9 mouse cellular contexts compared by ENCODE assay signal in genomic region chr10:79580811-79581210, GRCm38 (mm10). TPM values are rescaled to one million over a fixed set of nuclear protein-coding genes. Genes with fewer than 3 reads are reported as not detected.
DNase-seq lines count a peak whose midpoint lies in the region; ATAC-seq and TF ChIP-seq lines count a peak whose summit lies in the region.
"Had no signal": no experiment of that assay in that cellular context is flagged by ENCODE, and none has a peak within 500 bp of the region (broad histone marks: within the 10 kb centered on the region; RNA-seq: fewer than 3 reads in every experiment).

No protein-coding gene starts in this region.

- 45% methylated on average over 6 of the region's 6 CpGs for WGBS in heart, embryonic 11.5 days (ENCODE audit: insufficient replicate concordance)

- H3K27ac ChIP-seq in heart, embryonic 11.5 days (ENCODE audit: low read depth, low read length) = no peak overlapping the region

- no peak overlapping the region for H3K9ac ChIP-seq in heart, embryonic 11.5 days (ENCODE audit: low read depth, low read length)

- no peaks in the 10 kb centered on the region for H3K36me3 ChIP-seq in heart, embryonic 11.5 days (ENCODE audit: control insufficient read depth, insufficient read depth, low read length)

- H3K4me1 ChIP-seq in heart, embryonic 11.5 days (ENCODE audit: control insufficient read depth, insufficient read depth, low read length) = no peaks in the 10 kb centered on the region

- peak; percentile 50 for DNase-seq in heart, adult 11 months
- DNase-seq in ovary, postnatal 14 days (ENCODE audit: low spot score) = peak; percentile 27
- no peak for DNase-seq in ovary, postnatal 10 days (ENCODE audit: low spot score)
- peak; percentile 48 for DNase-seq in brain, embryonic 14.5 days (ENCODE audit: low read depth)
- DNase-seq in kidney, postnatal 36 days = peak; percentile 4 to 72
- peak; percentile 30 for DNase-seq in retina, postnatal 7 days (ENCODE audit: low read depth, low spot score)
- DNase-seq in right cerebral cortex, adult 18-20 months = no peak

- no peak overlapping the region for H3K4me3 ChIP-seq in heart, embryonic 11.5 days (ENCODE audit: low read depth, low read length)
- H3K4me3 ChIP-seq: erythroblast, embryonic 14.5 days had no signal

- H3K9me3 ChIP-seq in heart, embryonic 11.5 days (replicated peaks; ENCODE audit: control insufficient read depth, low read length) = no peaks in the 10 kb centered on the region

- no peak overlapping the region for H3K4me2 ChIP-seq in heart, embryonic 11.5 days

- peaks cover 6% of the 10 kb centered on the region; the same call in 1 of the 2 replicates for H3K27me3 ChIP-seq in heart, embryonic 11.5 days (ENCODE audit: control insufficient read depth, insufficient read depth, low read length)

- no peak for ATAC-seq in heart, embryonic 11.5 days (replicated peaks; ENCODE audit: insufficient number of reproducible peaks, low FRiP score, low TSS enrichment)

- peak; percentile 71; the same call in 1 of the 2 replicates for TF ChIP-seq CTCF in brain, embryonic 14.5 days (IDR thresholded peaks at IDR 0.05; ENCODE audit: borderline replicate concordance, extremely low read depth, insufficient read depth, insufficient read length)

- no peak for TF ChIP-seq POLR2A in brain, embryonic 14.5 days (IDR thresholded peaks at IDR 0.05; ENCODE audit: borderline replicate concordance, extremely low read depth, insufficient read depth, insufficient read length, poor library complexity, severe bottlenecking)

RNA-seq across cellular contexts. Expression of gene Theg, which starts 6.3 kb away (rescaled TPM):
- polyA plus RNA-seq in heart, embryonic 11.5 days (2014; fragmentation: Nextera tagmentation; extraction: Ambion mirVana) = not detected in 2 replicates
- polyA plus RNA-seq in brain, embryonic 14.5 days (2012; rRNA removed) = not detected in 2 replicates
- polyA plus RNA-seq: erythroblast, embryonic 14.5 days had no signal

RNA-seq across cellular contexts. Expression of gene Mier2, which starts 25.8 kb away (rescaled TPM):
- polyA plus RNA-seq in heart, embryonic 11.5 days (2014; fragmentation: Nextera tagmentation; extraction: Ambion mirVana) = 26.5 and 29.3 TPM in 2 replicates
- 128 and 178 TPM in 2 replicates for polyA plus RNA-seq in brain, embryonic 14.5 days (2012; rRNA removed)

RNA-seq across cellular contexts. Expression of gene C2cd4c, which starts 33.0 kb away (rescaled TPM):
- not detected in 2 replicates for polyA plus RNA-seq in heart, embryonic 11.5 days (2014; fragmentation: Nextera tagmentation; extraction: Ambion mirVana)
- 8.2 and 10.4 TPM in 2 replicates for polyA plus RNA-seq in brain, embryonic 14.5 days (2012; rRNA removed)
- polyA plus RNA-seq: erythroblast, embryonic 14.5 days had no signal

RNA-seq across cellular contexts. Expression of gene Plpp2, which starts 47.2 kb away (rescaled TPM):
- polyA plus RNA-seq in heart, embryonic 11.5 days (2014; fragmentation: Nextera tagmentation; extraction: Ambion mirVana) = 14.2 and 15.6 TPM in 2 replicates
- 8.9 and 13.8 TPM in 2 replicates for polyA plus RNA-seq in brain, embryonic 14.5 days (2012; rRNA removed)

RNA-seq across cellular contexts. Expression of gene Shc2, which starts 56.9 kb away (rescaled TPM):
- polyA plus RNA-seq in heart, embryonic 11.5 days (2014; fragmentation: Nextera tagmentation; extraction: Ambion mirVana) = 1.3 and 2.6 TPM in 2 replicates
- polyA plus RNA-seq in brain, embryonic 14.5 days (2012; rRNA removed) = 48.1 and 54.9 TPM in 2 replicates
- polyA plus RNA-seq: erythroblast, embryonic 14.5 days had no signal

Comparison
In these comparisons a context has a peak if more than half of its experiments do, and no peak if none do; other contexts are left out.
1. DNase-seq: peak in heart, adult 11 months (single experiment), ovary, postnatal 14 days (single experiment), brain, embryonic 14.5 days (single experiment), kidney, postnatal 36 days (2 of 2) and retina, postnatal 7 days (single experiment); none in ovary, postnatal 10 days (single experiment) and right cerebral cortex, adult 18-20 months (single experiment).